Mouse (Mus musculus) small intestine, adult 2 months (tissue): ENCODE measurements around the gene Casd1. TPM values are rescaled to one million over a fixed set of nuclear protein-coding genes. Genes with fewer than 3 reads are reported as not detected.

Experiments
- H3K27ac ChIP-seq: fragments of 200-500 bp; 2 replicates; pipeline ENCODE4 v1.5.1; 2012; ENCODE audit warnings: low read depth, low read length, control low read depth, inconsistent platforms; ENCODE audit not compliant: insufficient read depth
- H3K27me3 ChIP-seq: fragments of 200-500 bp; 2 replicates; pipeline ENCODE4 v1.6.1; 2012; ENCODE audit warnings: mild to moderate bottlenecking, moderate library complexity, low read length, inconsistent platforms; ENCODE audit not compliant: control insufficient read depth, insufficient read depth
- H3K36me3 ChIP-seq: fragments of 200-500 bp; 2 replicates; pipeline ENCODE4 v1.6.1; 2012; ENCODE audit warnings: mild to moderate bottlenecking, low read length, control low read depth, inconsistent platforms; ENCODE audit not compliant: control insufficient read depth, insufficient read depth
- H3K4me1 ChIP-seq: fragments of 200-500 bp; 2 replicates; pipeline ENCODE4 v1.6.1; 2012; ENCODE audit warnings: low read length, inconsistent platforms, mixed read lengths; ENCODE audit not compliant: control insufficient read depth, insufficient read depth, insufficient read length
- H3K4me3 ChIP-seq: fragments of 200-500 bp; 2 replicates; pipeline ENCODE4 v1.5.1; 2012; ENCODE audit warnings: low read depth, mild to moderate bottlenecking, control low read depth, inconsistent platforms, low read length, moderate library complexity
- CTCF ChIP-seq: fragments of 200-500 bp; IDR thresholded peaks from 2 replicates; pipeline ENCODE4 v1.5.1; 2012; ENCODE audit warnings: low read depth, mild to moderate bottlenecking, control low read depth, inconsistent platforms, low read length, moderate library complexity, mixed read lengths; ENCODE audit not compliant: insufficient replicate concordance, insufficient read length; ENCODE audit errors: extremely low read depth
- POLR2A ChIP-seq: fragments of 200-500 bp; IDR thresholded peaks from 2 replicates; pipeline ENCODE4 v1.6.1; 2012; ENCODE audit warnings: low read depth, mild to moderate bottlenecking, control low read depth, inconsistent platforms, low read length, moderate library complexity
- WGBS: fragments of 180-500 bp; shearing (Covaris S2); methylation state at CpG from one replicate; pipeline ENCODE4 v1.1.7; 2018; 5-methylcytosine and 5-hydroxymethylcytosine counted together
- polyA plus RNA-seq: library from polyadenylated mRNA; depleted of rRNA; stranded (reverse); fragments of >200 nt; gene quantifications from 2 replicates; pipeline ENCODE4 v1.2.3, GENCODE M21; 2012

Gene Casd1
- polyA plus RNA-seq, 1 experiment, result 4.5 TPM

GRCm38 (mm10) chr6:4611853-4612252, 11.2 kb downstream of the Casd1 start:
- no peak for TF ChIP-seq CTCF
- TF ChIP-seq POLR2A, result no peak
- 87% methylated on average over 4 of the region's 4 CpGs for WGBS

GRCm38 (mm10) chr6:4612431-4612830, 11.8 kb downstream of the Casd1 start:
- no peaks in the 10 kb centered on the region for H3K27me3 ChIP-seq
- H3K4me3 ChIP-seq, result no peak overlapping the region
- 84% methylated on average over 7 of the region's 7 CpGs for WGBS
- peaks cover 3% of the 10 kb centered on the region; the same call in 1 of the 2 replicates for H3K36me3 ChIP-seq
- H3K4me1 ChIP-seq, result no peaks in the 10 kb centered on the region
- no peak for TF ChIP-seq CTCF
- no peak overlapping the region for H3K27ac ChIP-seq

More at GRCm38 (mm10) chr6:4611853-4612252, 11.2 kb downstream of the Casd1 start:
- Histone ChIP-seq H3K36me3 (0 out of 2 replicates have a peak, but pooled peaks cover 1% of the 10 kb centered on the region), H3K27ac (no peak overlapping the region), H3K27me3 (no peaks in the 10 kb centered on the region), H3K4me3 (no peak overlapping the region), H3K4me1 (no peaks in the 10 kb centered on the region)

- peaks cover 4% of the 10 kb centered on the region; the same call in 1 of the 2 replicates for H3K36me3 ChIP-seq
- no peak for TF ChIP-seq CTCF
- TF ChIP-seq POLR2A, result no peak
- WGBS, result 79% methylated on average over 10 of the region's 10 CpGs
- no peak overlapping the region for H3K4me3 ChIP-seq
- H3K4me1 ChIP-seq, result no peaks in the 10 kb centered on the region
- H3K27me3 ChIP-seq, result no peaks in the 10 kb centered on the region
- H3K27ac ChIP-seq, result no peak overlapping the region
Measured at GRCm38 (mm10) chr6:4617911-4618310, 17.3 kb downstream of the Casd1 start.

- H3K4me1 ChIP-seq, result no peaks in the 10 kb centered on the region
- 45% methylated on average over 3 of the region's 3 CpGs for WGBS
- H3K36me3 ChIP-seq, result 0 out of 2 replicates have a peak, but pooled peaks cover 5% of the 10 kb centered on the region
- TF ChIP-seq POLR2A (no peak), CTCF (no peak)
- H3K4me3 ChIP-seq, result no peak overlapping the region
- H3K27me3 ChIP-seq, result no peaks in the 10 kb centered on the region
- H3K27ac ChIP-seq, result no peak overlapping the region
Measured at GRCm38 (mm10) chr6:4631464-4631863, 30.8 kb downstream of the Casd1 start.

GRCm38 (mm10) chr6:4633189-4633588, 32.5 kb downstream of the Casd1 start:
- Histone ChIP-seq H3K4me1 (no peaks in the 10 kb centered on the region), H3K27me3 (no peaks in the 10 kb centered on the region), H3K27ac (no peak overlapping the region), H3K36me3 (0 out of 2 replicates have a peak, but pooled peaks cover 5% of the 10 kb centered on the region), H3K4me3 (no peak overlapping the region)
- no peak for TF ChIP-seq CTCF
- TF ChIP-seq POLR2A, result no peak
- 95% methylated on average over 4 of the region's 4 CpGs for WGBS

GRCm38 (mm10) chr6:4634804-4635203, 34.2 kb downstream of the Casd1 start:
- 71% methylated on average over 1 of the region's 1 CpGs for WGBS
- H3K27ac ChIP-seq, result no peak overlapping the region
- H3K4me3 ChIP-seq, result no peak overlapping the region
- TF ChIP-seq CTCF, result no peak
- TF ChIP-seq POLR2A, result no peak
- H3K27me3 ChIP-seq, result no peaks in the 10 kb centered on the region
- H3K4me1 ChIP-seq, result no peaks in the 10 kb centered on the region
- H3K36me3 ChIP-seq, result 0 out of 2 replicates have a peak, but pooled peaks cover 5% of the 10 kb centered on the region

- WGBS, result 79% methylated on average over 7 of the region's 7 CpGs
- no peak for TF ChIP-seq POLR2A
- TF ChIP-seq CTCF, result no peak
- Histone ChIP-seq H3K27ac (no peak overlapping the region), H3K4me1 (no peaks in the 10 kb centered on the region), H3K36me3 (0 out of 2 replicates have a peak, but pooled peaks cover 3% of the 10 kb centered on the region), H3K27me3 (no peaks in the 10 kb centered on the region), H3K4me3 (no peak overlapping the region)
Measured at GRCm38 (mm10) chr6:4642068-4642467, 41.4 kb downstream of the Casd1 start.

GRCm38 (mm10) chr6:4647351-4647750, 46.7 kb downstream of the Casd1 start:
- H3K4me1 ChIP-seq, result no peaks in the 10 kb centered on the region
- 34% methylated on average over 3 of the region's 3 CpGs for WGBS
- no peak overlapping the region for H3K4me3 ChIP-seq
- no peaks in the 10 kb centered on the region for H3K27me3 ChIP-seq
- no peak overlapping the region for H3K27ac ChIP-seq
- TF ChIP-seq CTCF (no peak), POLR2A (no peak)
- H3K36me3 ChIP-seq, result no peaks in the 10 kb centered on the region
